Mouse (Mus musculus): Measurements from ENCODE around the gene Fv1. TPM values are rescaled to one million over a fixed set of nuclear protein-coding genes. Genes with fewer than 3 reads are reported as not detected.

Gene Fv1
- polyA plus RNA-seq, 1 experiment from 2014 or later: 14.1 TPM

DNA sequence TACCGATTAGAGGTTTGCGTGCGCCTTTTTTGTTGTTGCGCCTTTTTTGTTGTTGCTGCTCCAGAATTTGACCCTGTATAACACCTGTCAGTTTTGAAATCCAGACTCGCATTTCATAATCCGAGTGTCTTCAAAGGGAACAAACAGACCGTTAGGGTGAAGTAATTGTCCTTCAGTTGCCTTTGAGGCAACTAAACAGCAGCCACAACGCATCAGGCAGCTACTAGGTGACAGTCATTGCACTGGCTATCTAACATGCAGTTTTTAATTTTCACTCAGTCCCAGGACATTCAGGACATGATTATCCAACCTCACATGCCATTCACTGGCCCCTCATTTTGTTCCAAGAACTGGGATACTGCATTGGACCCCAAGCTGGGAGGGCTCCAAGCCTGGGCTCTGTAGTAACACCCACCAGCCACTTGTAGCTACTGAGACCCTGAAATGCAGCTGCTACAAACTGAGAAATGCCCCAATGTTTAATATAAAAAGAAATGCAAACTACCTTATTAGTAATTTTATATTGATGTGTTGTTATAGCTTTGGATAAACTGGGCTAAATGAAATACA is 36.4 kb downstream of the Fv1 start:
- Histone ChIP-seq H3K9me3 (no peaks in the 10 kb centered on the region), H3K27ac (no peak overlapping the region), H3K36me3 (peaks cover 32% of the 10 kb centered on the region), H3K4me3 (replicated peaks) (peak overlapping the region; percentile 89), H3K4me2 (peak overlapping the region; percentile 70), H3K9ac (replicated peaks) (no peak overlapping the region), H3K27me3 (no peaks in the 10 kb centered on the region), H3K4me1 (replicated peaks) (peaks cover 9% of the 10 kb centered on the region)
- ATAC-seq (ENCODE audit: insufficient number of reproducible peaks, insufficient read depth, low FRiP score, low TSS enrichment, low read depth): peak; percentile 9; the same call in 1 of the 2 replicates
- WGBS: under 1% methylated on average over 8 of the region's 8 CpGs

- Histone ChIP-seq H3K27ac (no peak overlapping the region), H3K4me1 (replicated peaks) (peaks cover 9% of the 10 kb centered on the region), H3K9me3 (no peaks in the 10 kb centered on the region), H3K9ac (replicated peaks) (no peak overlapping the region), H3K36me3 (peaks cover 35% of the 10 kb centered on the region), H3K27me3 (no peaks in the 10 kb centered on the region), H3K4me2 (no peak overlapping the region), H3K4me3 (replicated peaks) (no peak overlapping the region)
- ATAC-seq (ENCODE audit: insufficient number of reproducible peaks, insufficient read depth, low FRiP score, low TSS enrichment, low read depth): no peak
- 90% methylated on average over 5 of the region's 5 CpGs for WGBS
These were observed 37.5 kb downstream of the Fv1 start for GRCm38 (mm10) chr4:147906230-147906629.

- peaks cover 51% of the 10 kb centered on the region for H3K36me3 ChIP-seq
- ATAC-seq (ENCODE audit: insufficient number of reproducible peaks, insufficient read depth, low FRiP score, low TSS enrichment, low read depth): no peak
- no peaks in the 10 kb centered on the region for H3K27me3 ChIP-seq
- H3K27ac ChIP-seq: no peak overlapping the region
- H3K9me3 ChIP-seq: no peaks in the 10 kb centered on the region
- WGBS: 87% methylated on average over 5 of the region's 5 CpGs
- no peak overlapping the region for H3K4me2 ChIP-seq
- peaks cover 4% of the 10 kb centered on the region; the same call in 1 of the 2 replicates for H3K4me1 ChIP-seq (replicated peaks)
- no peak overlapping the region for H3K4me3 ChIP-seq (replicated peaks)
- no peak overlapping the region for H3K9ac ChIP-seq (replicated peaks)
These were observed 40.7 kb downstream of the Fv1 start for GRCm38 (mm10) chr4:147909486-147909885.

DNA sequence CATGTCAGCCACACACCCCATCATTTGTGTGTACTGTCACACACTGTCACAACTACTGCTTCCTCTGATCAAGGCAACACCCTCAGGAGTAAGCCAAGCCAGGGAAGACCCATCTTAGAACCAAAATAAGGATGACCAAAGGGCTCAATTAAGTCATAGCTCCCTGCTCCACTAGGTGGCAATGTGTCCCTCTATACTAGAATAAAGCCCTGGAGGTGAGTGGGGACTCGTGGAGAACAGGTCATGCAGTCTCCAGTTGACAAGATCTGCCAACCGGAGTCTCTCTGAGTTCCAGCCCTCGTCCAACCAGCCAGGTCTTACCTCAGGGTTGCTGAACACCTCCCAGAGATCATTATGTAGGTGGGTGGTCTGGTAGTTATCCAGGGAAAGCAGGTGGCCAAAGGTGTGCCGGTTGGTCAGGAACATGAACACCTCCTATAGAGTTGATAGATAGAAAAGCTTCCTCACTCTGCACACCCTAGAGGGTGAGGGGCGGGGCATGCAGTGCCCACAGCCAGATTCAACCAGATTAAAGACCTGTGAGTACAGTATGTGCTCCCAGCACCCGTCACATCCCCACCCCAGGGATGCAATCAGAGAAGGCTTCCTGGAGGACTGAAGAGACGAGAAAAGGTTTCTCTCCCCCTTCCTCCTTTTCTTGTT is 49.8 kb downstream of the Fv1 start:
- H3K9ac ChIP-seq (replicated peaks): no peak overlapping the region
- peaks cover 87% of the 10 kb centered on the region for H3K36me3 ChIP-seq
- no peak overlapping the region for H3K4me2 ChIP-seq
- H3K4me3 ChIP-seq (replicated peaks): no peak overlapping the region
- H3K4me1 ChIP-seq (replicated peaks): no peaks in the 10 kb centered on the region
- no peak for ATAC-seq (ENCODE audit: insufficient number of reproducible peaks, insufficient read depth, low FRiP score, low TSS enrichment, low read depth)
- no peak overlapping the region for H3K27ac ChIP-seq
- 58% methylated on average over 7 of the region's 7 CpGs for WGBS
- H3K9me3 ChIP-seq: no peaks in the 10 kb centered on the region
- H3K27me3 ChIP-seq: no peaks in the 10 kb centered on the region

Other genes starting within 250 kb of the Fv1 start
- gene Zfp979, start 226.5 kb upstream of the Fv1 start, polyA plus RNA-seq (2016; fragmentation: Nextera tagmentation; extraction: Ambion mirVana): 2.5 and 3.1 TPM in 2 replicates
- not detected in 2 replicates for gene Zfp534, start 166.4 kb upstream of the Fv1 start, polyA plus RNA-seq (2016; fragmentation: Nextera tagmentation; extraction: Ambion mirVana)
- 8.0 and 8.4 TPM in 2 replicates for gene Zfp984, start 59.2 kb upstream of the Fv1 start, polyA plus RNA-seq (2016; fragmentation: Nextera tagmentation; extraction: Ambion mirVana)
- gene Zfp933, start 20.6 kb upstream of the Fv1 start, polyA plus RNA-seq (2016; fragmentation: Nextera tagmentation; extraction: Ambion mirVana): 6.1 and 6.4 TPM in 2 replicates
- gene Miip, start 163 bp upstream of the Fv1 start, polyA plus RNA-seq (2016; fragmentation: Nextera tagmentation; extraction: Ambion mirVana): 48.4 and 49.1 TPM in 2 replicates
- 32.3 and 32.5 TPM in 2 replicates for gene Mfn2, start 35.7 kb downstream of the Fv1 start, polyA plus RNA-seq (2016; fragmentation: Nextera tagmentation; extraction: Ambion mirVana)
- gene Plod1, start 67.8 kb downstream of the Fv1 start, polyA plus RNA-seq (2016; fragmentation: Nextera tagmentation; extraction: Ambion mirVana): 51.2 and 56.3 TPM in 2 replicates
- 23.5 and 26.0 TPM in 2 replicates for gene 2510039O18Rik, start 71.9 kb downstream of the Fv1 start, polyA plus RNA-seq (2016; fragmentation: Nextera tagmentation; extraction: Ambion mirVana)
- 0.28 TPM in 1 of 2 replicates, not detected in the other for gene Nppb, start 116.8 kb downstream of the Fv1 start, polyA plus RNA-seq (2016; fragmentation: Nextera tagmentation; extraction: Ambion mirVana)
- gene Nppa, start 131.7 kb downstream of the Fv1 start, polyA plus RNA-seq (2016; fragmentation: Nextera tagmentation; extraction: Ambion mirVana): 0.74 and 1.5 TPM in 2 replicates
- gene Clcn6, start 169.8 kb downstream of the Fv1 start, polyA plus RNA-seq (2016; fragmentation: Nextera tagmentation; extraction: Ambion mirVana): 8.5 and 8.8 TPM in 2 replicates
- 27.3 and 28.9 TPM in 2 replicates for gene Mthfr, start 170.1 kb downstream of the Fv1 start, polyA plus RNA-seq (2016; fragmentation: Nextera tagmentation; extraction: Ambion mirVana)
- gene Agtrap, start 219.1 kb downstream of the Fv1 start, polyA plus RNA-seq (2016; fragmentation: Nextera tagmentation; extraction: Ambion mirVana): 11.2 and 12.0 TPM in 2 replicates